Mouse (Mus musculus): ENCODE data around the gene Rpl32.
"Not testable (repeated sequence)": the region's sequence is repeated elsewhere in the genome, so short reads cannot be mapped to it uniquely, and the experiment has no call there.

Gene Rpl32

GRCm38 (mm10) chr6:115808488-115809231 lies at the start of gene Rpl32:
Gene Rpl32 (minus strand): TSS chr6:115808747.
- in situ Hi-C loops (cut with MboI; ENCODE audit: unreplicated experiment in 2 of 2) = loop anchor here in 1 of 2 experiments (10.0 kb wide), 1 partner anchor 264 kb away; the partner anchor contains the start of gene Tsen2

DNA sequence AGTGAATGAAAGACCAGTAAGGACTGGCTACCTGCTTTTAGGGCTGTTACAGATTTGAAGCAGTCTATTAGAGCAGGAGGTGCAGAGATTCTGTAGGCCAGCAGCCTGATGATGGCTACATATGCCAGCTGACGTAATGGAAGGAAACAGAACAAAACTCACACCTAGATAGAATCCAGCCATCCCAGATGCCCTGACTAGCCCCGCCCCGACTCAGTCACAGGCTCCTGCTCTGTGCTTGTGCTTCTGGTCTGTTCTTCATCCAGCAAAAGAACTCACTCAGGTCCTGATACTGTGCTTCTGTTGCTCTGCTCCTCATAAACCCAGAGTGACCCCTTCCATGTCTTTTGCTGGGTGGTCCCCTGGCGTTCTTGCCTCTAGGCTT lies 47.8 kb upstream of the Rpl32 start:
- in situ Hi-C loops (cut with MboI; ENCODE audit: unreplicated experiment in 2 of 2) = loop anchor here in 1 of 2 experiments (10.0 kb wide), 1 partner anchor 132 kb away; no protein-coding TSS in a partner anchor

- in situ Hi-C loops (cut with MboI; ENCODE audit: unreplicated experiment in 2 of 2) = loop anchor here in 1 of 2 experiments (10.0 kb wide), 1 partner anchor 131 kb away; no protein-coding TSS in a partner anchor
These were observed 47.3 kb upstream of the Rpl32 start for GRCm38 (mm10) chr6:115855733-115856360.

DNA sequence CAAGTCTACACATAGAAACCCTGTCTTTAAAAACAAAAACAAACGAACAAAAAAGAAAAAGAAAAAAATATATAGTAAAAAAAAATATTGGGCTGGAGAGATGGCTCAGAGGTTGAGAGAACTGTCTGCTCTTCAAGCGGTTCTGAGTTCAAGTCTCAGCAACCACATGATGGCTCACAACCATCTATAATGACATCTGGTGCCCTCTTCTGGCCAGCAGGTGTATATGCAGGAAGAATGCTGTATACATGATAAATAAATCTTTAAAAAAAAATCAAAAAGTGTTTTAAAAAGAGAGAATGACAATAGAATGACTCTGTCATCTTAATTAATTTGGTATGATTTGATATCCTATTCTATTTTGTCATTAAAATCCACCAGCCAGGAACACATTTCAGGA lies 45.9 kb upstream of the Rpl32 start:
- in situ Hi-C loops (cut with MboI; ENCODE audit: unreplicated experiment in 2 of 2) = loop anchor here (5.0 to 10.0 kb wide), 4 partner anchors 37 to 130 kb away; no protein-coding TSS in a partner anchor

DNA sequence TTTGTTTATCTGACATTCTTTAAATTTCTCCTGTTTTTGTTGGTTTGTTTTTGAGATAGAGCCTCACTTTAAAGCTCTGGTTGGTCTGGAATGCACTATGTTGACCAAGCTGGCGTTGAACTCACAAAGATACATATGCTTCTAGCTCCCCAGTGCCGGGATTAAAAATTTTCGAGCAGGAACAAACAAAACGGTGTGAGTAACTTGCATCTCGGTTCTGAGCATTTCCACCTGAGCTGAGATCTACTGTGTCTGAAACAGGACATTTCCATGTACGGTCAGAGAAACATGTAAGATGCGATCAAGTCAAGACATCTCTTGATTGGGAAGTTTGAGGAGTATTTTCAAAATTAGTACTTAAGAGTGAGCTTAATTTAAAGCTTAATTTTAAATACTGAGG lies 45.4 kb upstream of the Rpl32 start:
- in situ Hi-C loops (cut with MboI; ENCODE audit: unreplicated experiment in 2 of 2) = loop anchor here (5.0 to 10.0 kb wide), 4 partner anchors 37 to 129 kb away; no protein-coding TSS in a partner anchor

GRCm38 (mm10) chr6:115853091-115853813 lies 44.7 kb upstream of the Rpl32 start, which contains the start of the genes Mbd4 and Ift122:
Gene Mbd4 (minus strand): TSS chr6:115853371.
Gene Ift122 (plus strand): TSS chr6:115853470.
- in situ Hi-C loops (cut with MboI; ENCODE audit: unreplicated experiment in 2 of 2) = loop anchor here (5.0 to 10.0 kb wide), 4 partner anchors 36 to 128 kb away; no protein-coding TSS in a partner anchor

DNA sequence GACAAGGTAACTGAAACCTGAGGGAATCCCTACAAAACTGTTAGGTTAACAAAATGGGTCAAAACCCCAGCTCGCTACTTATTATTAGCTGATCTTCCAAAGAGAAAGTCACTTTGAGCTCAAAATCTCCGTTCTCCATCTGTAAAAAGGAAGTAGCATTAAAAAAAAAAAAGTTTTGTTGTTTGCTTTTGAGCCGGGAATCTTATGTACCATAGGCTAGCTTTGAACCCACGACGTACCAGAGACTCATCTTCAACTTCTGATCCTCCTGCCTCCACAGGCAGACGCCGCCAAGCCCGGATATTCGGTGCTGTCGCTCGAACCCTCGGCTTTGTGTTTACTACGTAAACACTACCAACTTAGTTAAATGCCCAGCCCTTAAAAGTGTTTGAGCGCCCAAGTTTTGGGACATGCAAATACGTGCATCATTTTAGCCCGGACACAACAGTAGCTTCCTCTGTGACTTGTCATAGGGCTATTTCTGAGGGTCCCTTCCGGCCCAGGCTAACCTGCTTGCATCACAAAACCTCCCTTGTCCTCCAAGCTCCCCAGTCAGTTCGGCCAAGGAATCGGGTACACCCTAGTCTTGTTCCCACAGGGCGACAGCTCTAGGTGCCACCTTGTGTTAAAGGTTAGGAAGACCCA lies 44.0 kb upstream of the Rpl32 start:
- in situ Hi-C loops (cut with MboI; ENCODE audit: unreplicated experiment in 2 of 2) = loop anchor here (5.0 to 10.0 kb wide), 4 partner anchors 35 to 128 kb away; no protein-coding TSS in a partner anchor

DNA sequence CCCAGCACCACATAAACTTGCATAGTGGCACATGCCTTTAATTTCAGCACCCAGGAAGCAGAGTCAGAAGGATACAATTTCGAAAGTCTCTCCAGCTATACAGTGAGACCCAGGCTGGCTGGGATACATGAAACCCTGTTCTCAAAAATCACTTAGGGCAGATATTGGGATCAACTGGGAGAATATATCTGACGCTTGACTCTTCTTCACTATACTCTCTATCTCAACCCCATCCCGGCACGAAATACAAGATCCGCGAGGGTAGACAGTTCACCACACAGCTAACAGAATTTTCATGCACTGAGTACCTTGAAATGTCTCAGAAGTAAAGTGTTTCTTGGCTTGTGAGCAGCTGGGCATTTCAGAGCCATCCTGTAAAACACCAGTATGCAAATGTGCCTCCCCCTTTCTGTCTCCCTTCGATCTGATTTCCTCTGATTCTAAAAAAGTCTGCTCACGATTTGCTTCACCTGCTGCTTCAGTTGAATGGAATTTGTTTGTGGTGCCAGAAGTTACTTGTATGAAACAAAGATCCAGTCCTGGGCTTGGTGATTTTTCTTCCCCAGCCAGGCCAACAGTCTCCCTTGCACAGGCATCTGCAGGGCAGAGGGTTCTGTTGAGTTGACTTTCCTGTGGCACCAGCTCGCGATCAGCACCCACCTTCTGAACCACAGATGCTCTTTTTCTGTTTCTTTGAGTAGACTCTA lies 40.2 kb upstream of the Rpl32 start:
- in situ Hi-C loops (cut with MboI; ENCODE audit: unreplicated experiment in 2 of 2) = loop anchor here in 1 of 2 experiments (5.0 to 10.0 kb wide), 2 partner anchors 149 to 286 kb away; partner anchors contain the start of gene Plxnd1

- in situ Hi-C loops (cut with MboI; ENCODE audit: unreplicated experiment in 2 of 2) = loop anchor here in 1 of 2 experiments (5.0 to 10.0 kb wide), 2 partner anchors 150 to 288 kb away; partner anchors contain the start of gene Plxnd1
These were observed 38.3 kb upstream of the Rpl32 start for GRCm38 (mm10) chr6:115846640-115847411.

GRCm38 (mm10) chr6:115845006-115845405 lies 36.5 kb upstream of the Rpl32 start:
- in situ Hi-C loops (cut with MboI; ENCODE audit: unreplicated experiment in 2 of 2) = loop anchor here in 1 of 2 experiments (5.0 to 10.0 kb wide), 2 partner anchors 152 to 290 kb away; partner anchors contain the start of gene Plxnd1

GRCm38 (mm10) chr6:115838745-115839144 lies 30.2 kb upstream of the Rpl32 start:
- in situ Hi-C loops (cut with MboI; ENCODE audit: unreplicated experiment in 2 of 2) = no loop called here

DNA sequence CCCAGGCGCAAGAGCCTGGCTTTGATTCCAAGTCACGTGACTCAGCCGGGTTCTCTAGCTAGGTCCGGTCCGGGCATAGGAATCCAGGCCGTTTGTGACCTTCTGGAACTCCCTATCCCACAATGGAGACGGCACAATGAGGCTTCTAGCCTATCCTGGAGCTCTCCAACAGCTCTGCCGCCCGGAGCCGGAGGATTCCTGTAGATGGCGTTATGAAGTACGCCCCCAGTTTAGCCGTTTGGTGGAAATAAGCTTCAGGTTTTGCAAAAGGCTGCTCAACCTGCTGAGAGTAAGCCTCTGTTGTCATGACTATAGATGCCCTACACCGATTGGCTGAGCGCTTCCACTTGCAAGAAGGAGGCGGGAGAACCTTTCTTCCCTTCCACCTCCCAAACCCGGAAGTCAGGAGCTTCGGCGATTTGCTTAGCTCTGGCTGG lies 29.6 kb upstream of the Rpl32 start, which contains the start of gene Efcab12:
Gene Efcab12 (minus strand): TSS at position 252 of the 437 bp plus-strand sequence.
- in situ Hi-C loops (cut with MboI; ENCODE audit: unreplicated experiment in 2 of 2) = no loop called here

DNA sequence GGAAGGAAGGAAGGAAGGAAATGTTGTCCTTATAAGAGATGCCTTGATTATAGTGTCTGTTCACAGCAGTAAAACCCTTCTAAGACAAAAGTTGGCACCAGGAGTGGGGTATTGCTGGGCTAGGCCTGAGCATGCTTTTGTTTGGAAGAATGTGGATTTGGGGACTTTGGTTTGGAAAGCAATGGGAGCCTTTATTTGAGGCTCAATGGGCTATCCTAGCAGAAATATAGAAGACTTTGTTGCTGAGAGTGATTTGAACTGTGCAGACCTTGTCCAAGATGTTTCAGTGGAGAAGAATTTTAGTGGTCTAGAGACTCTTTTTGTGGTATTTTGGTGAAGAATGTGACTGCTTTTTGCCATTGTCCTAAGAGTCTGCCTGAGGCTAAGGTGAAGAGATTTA lies 25.3 kb upstream of the Rpl32 start:
- in situ Hi-C loops (cut with MboI; ENCODE audit: unreplicated experiment in 2 of 2) = no loop called here

- in situ Hi-C loops (cut with MboI; ENCODE audit: unreplicated experiment in 2 of 2) = no loop called here
These were observed 23.8 kb upstream of the Rpl32 start for GRCm38 (mm10) chr6:115832152-115832850.

GRCm38 (mm10) chr6:115830779-115831601 lies 22.4 kb upstream of the Rpl32 start:
- in situ Hi-C loops (cut with MboI; ENCODE audit: unreplicated experiment in 2 of 2) = no loop called here

- in situ Hi-C loops (cut with MboI; ENCODE audit: unreplicated experiment in 2 of 2) = not testable (repeated sequence)
These were observed 15.4 kb upstream of the Rpl32 start for GRCm38 (mm10) chr6:115823850-115824464.

All from v-Abl transformed pro-B cells (cell line).